ENCODE assay signal across 27 mouse cellular contexts in the genomic region with DNA sequence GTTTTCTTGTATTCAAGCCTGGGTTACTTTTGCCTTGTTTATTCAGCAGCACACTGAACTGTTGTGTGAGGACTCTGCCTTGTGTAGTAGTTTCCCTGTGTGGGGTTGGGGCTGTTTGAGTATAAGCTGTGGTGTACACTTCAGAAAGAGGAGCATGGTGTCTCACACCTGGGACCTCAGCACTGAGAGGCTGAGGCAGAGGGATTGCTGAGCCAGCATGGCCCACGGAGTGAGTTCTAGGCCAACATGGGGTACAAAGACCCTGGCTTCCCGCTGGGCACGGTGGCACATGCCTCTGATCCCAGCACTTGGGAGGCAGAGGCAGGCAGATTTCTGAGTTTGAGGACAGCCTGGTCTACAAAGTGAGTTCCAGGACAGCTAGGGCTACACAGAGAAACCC.
A peak's percentile ranks its signal among the peaks of the same experiment; 100 is the strongest.
DNase-seq lines count a peak whose midpoint lies in the region; ATAC-seq and TF ChIP-seq lines count a peak whose summit lies in the region.
"Had no signal": no experiment of that assay in that cellular context is flagged by ENCODE, and none has a peak within 500 bp of the region (broad histone marks: within the 10 kb centered on the region; RNA-seq: fewer than 3 reads in every experiment).

No protein-coding gene starts in this region.

- H3K9ac ChIP-seq in hindbrain, embryonic 12.5 days: 0 out of 2 replicates have a peak overlapping the region, but pooled peaks have one; percentile 18
- no peak overlapping the region for H3K9ac ChIP-seq in hindbrain, postnatal 0 days (replicated peaks; ENCODE audit: low read length)
- H3K9ac ChIP-seq: embryonic facial prominence, embryonic 12.5 days; embryonic facial prominence, embryonic 15.5 days; forebrain, postnatal 0 days; heart, embryonic 12.5 days; heart, embryonic 15.5 days; hindbrain, embryonic 14.5 days; intestine, embryonic 15.5 days had no signal

- H3K4me1 ChIP-seq in hindbrain, embryonic 12.5 days: no peaks in the 10 kb centered on the region
- H3K4me1 ChIP-seq in hindbrain, postnatal 0 days (ENCODE audit: insufficient read depth, low read length): no peaks in the 10 kb centered on the region
- peaks cover 44% of the 10 kb centered on the region for H3K4me1 ChIP-seq in spleen, adult 2 months (ENCODE audit: control insufficient read depth, insufficient read depth, insufficient read length)
- peaks cover 16% of the 10 kb centered on the region for H3K4me1 ChIP-seq in bone marrow, adult 2 months (ENCODE audit: control insufficient read depth, insufficient read depth, low read length)
- H3K4me1 ChIP-seq: embryonic facial prominence, embryonic 12.5 days; embryonic facial prominence, embryonic 15.5 days; hindbrain, embryonic 10.5 days had no signal

- TF ChIP-seq CTCF in hindbrain, postnatal 0 days (IDR thresholded peaks at IDR 0.05; ENCODE audit: low read depth): no peak
- TF ChIP-seq CTCF in spleen, adult 2 months (IDR thresholded peaks at IDR 0.05; ENCODE audit: extremely low read depth, insufficient read depth, insufficient read length, insufficient replicate concordance): no peak
- TF ChIP-seq CTCF in bone marrow, adult 2 months (IDR thresholded peaks at IDR 0.05; ENCODE audit: control insufficient read depth, insufficient read depth, low read length): no peak

- H3K36me3 ChIP-seq in hindbrain, embryonic 12.5 days: peaks cover 40% of the 10 kb centered on the region
- H3K36me3 ChIP-seq in hindbrain, postnatal 0 days (ENCODE audit: insufficient read depth, low read length): peaks cover 13% of the 10 kb centered on the region; the same call in 1 of the 2 replicates
- H3K36me3 ChIP-seq in spleen, adult 2 months (ENCODE audit: control insufficient read depth, insufficient read depth, low read length): no peaks in the 10 kb centered on the region
- H3K36me3 ChIP-seq in macrophage (ENCODE audit: inconsistent target): no peaks in the 10 kb centered on the region

- H3K27ac ChIP-seq in hindbrain, embryonic 12.5 days: no peak overlapping the region
- no peak overlapping the region for H3K27ac ChIP-seq in hindbrain, postnatal 0 days
- H3K27ac ChIP-seq in spleen, adult 2 months (ENCODE audit: insufficient read depth, low read length): peak overlapping the region; percentile 82
- peak overlapping the region; percentile 64 for H3K27ac ChIP-seq in bone marrow, adult 2 months (ENCODE audit: control insufficient read depth, insufficient read depth, low read depth, low read length, poor library complexity)
- H3K27ac ChIP-seq in macrophage: peak overlapping the region; percentile 44; the same call in 1 of the 2 replicates
- H3K27ac ChIP-seq: embryonic facial prominence, embryonic 12.5 days; embryonic facial prominence, embryonic 15.5 days; heart, embryonic 15.5 days; hindbrain, embryonic 10.5 days; hindbrain, embryonic 14.5 days; intestine, embryonic 15.5 days had no signal

- no peak for ATAC-seq in hindbrain, embryonic 12.5 days (ENCODE audit: low FRiP score)
- ATAC-seq in hindbrain, postnatal 0 days: no peak
- ATAC-seq in monocyte, adult 5-6 weeks (replicated peaks; ENCODE audit: insufficient number of reproducible peaks, low FRiP score, low TSS enrichment, poor library complexity, severe bottlenecking): no peak
- ATAC-seq: forebrain, embryonic 14.5 days; forebrain, postnatal 0 days; intestine, embryonic 15.5 days had no signal

- no peaks in the 10 kb centered on the region for H3K9me3 ChIP-seq in hindbrain, embryonic 12.5 days (replicated peaks)
- H3K9me3 ChIP-seq in hindbrain, postnatal 0 days (ENCODE audit: low read length): no peaks in the 10 kb centered on the region
- H3K9me3 ChIP-seq: embryonic facial prominence, embryonic 12.5 days; embryonic facial prominence, embryonic 15.5 days; heart, embryonic 12.5 days; heart, embryonic 15.5 days; hindbrain, embryonic 10.5 days; intestine, embryonic 15.5 days had no signal

- no peaks in the 10 kb centered on the region for H3K27me3 ChIP-seq in hindbrain, embryonic 12.5 days
- H3K27me3 ChIP-seq in hindbrain, postnatal 0 days (ENCODE audit: insufficient read depth, low read length): no peaks in the 10 kb centered on the region
- no peaks in the 10 kb centered on the region for H3K27me3 ChIP-seq in spleen, adult 2 months (ENCODE audit: control insufficient read depth, insufficient read depth, low read length)
- H3K27me3 ChIP-seq: embryonic facial prominence, embryonic 12.5 days; embryonic facial prominence, embryonic 15.5 days; heart, embryonic 12.5 days; heart, embryonic 15.5 days; intestine, embryonic 15.5 days had no signal

- 91% methylated on average over 3 of the region's 3 CpGs for WGBS in hindbrain, embryonic 12.5 days
- WGBS in hindbrain, postnatal 0 days: 98% methylated on average over 3 of the region's 3 CpGs
- WGBS in spleen, adult 2 months: 90% methylated on average over 3 of the region's 3 CpGs
- 85% methylated on average over 3 of the region's 3 CpGs for WGBS in bone marrow, adult 2 months
- 95% methylated on average over 3 of the region's 3 CpGs for WGBS in macrophage (ENCODE audit: missing documents)

- DNase-seq in hindbrain, postnatal 0 days (ENCODE audit: low spot score): no peak
- no peak for DNase-seq in spleen, adult 2 months (ENCODE audit: low read depth in 1 of 2, low spot score in 2 of 2)
- no peak for DNase-seq in spleen, adult 18-20 months
- DNase-seq: adrenal gland, postnatal 10 days; adrenal gland, postnatal 36 days; cerebellum, adult 11 months; cerebellum, adult 2 months; cerebellum, adult 9-11 months; cerebellum, postnatal 25 days; forebrain, postnatal 0 days; gastrocnemius, adult 2 months; gastrocnemius, postnatal 14 days; heart, adult 18-20 months; heart, postnatal 10 days; heart, postnatal 36 days had no signal

- H3K4me2 ChIP-seq in hindbrain, embryonic 12.5 days (replicated peaks): no peak overlapping the region
- no peak overlapping the region for H3K4me2 ChIP-seq in hindbrain, postnatal 0 days (ENCODE audit: low read depth, low read length)
- H3K4me2 ChIP-seq: embryonic facial prominence, embryonic 12.5 days; embryonic facial prominence, embryonic 15.5 days; heart, embryonic 12.5 days; heart, embryonic 15.5 days; hindbrain, embryonic 14.5 days; intestine, embryonic 15.5 days had no signal

- no peaks in the 10 kb centered on the region for H3K79me2 ChIP-seq in macrophage (ENCODE audit: inconsistent target)

- TF ChIP-seq POLR2A in spleen, adult 2 months (IDR thresholded peaks at IDR 0.05; ENCODE audit: low read depth, low read length): no peak
- TF ChIP-seq POLR2A in bone marrow, adult 2 months (IDR thresholded peaks at IDR 0.05; ENCODE audit: borderline replicate concordance, control insufficient read depth, low read depth, low read length): no peak

- no peak overlapping the region for H3K4me3 ChIP-seq in hindbrain, embryonic 12.5 days
- no peak overlapping the region for H3K4me3 ChIP-seq in hindbrain, postnatal 0 days (ENCODE audit: low read length)
- no peak overlapping the region for H3K4me3 ChIP-seq in spleen, adult 2 months (ENCODE audit: extremely low read depth, insufficient read depth, insufficient read length)
- no peak overlapping the region for H3K4me3 ChIP-seq in bone marrow, adult 2 months (replicated peaks; ENCODE audit: control insufficient read depth, low read depth, low read length)
- H3K4me3 ChIP-seq in macrophage (ENCODE audit: inconsistent target): no peak overlapping the region
- H3K4me3 ChIP-seq: embryonic facial prominence, embryonic 12.5 days; embryonic facial prominence, embryonic 15.5 days; gastrocnemius, adult 2 months; heart, embryonic 12.5 days; heart, embryonic 15.5 days; hindbrain, embryonic 10.5 days; intestine, embryonic 15.5 days had no signal

Comparison
In these comparisons a context has a peak if more than half of its experiments do, and no peak if none do; other contexts are left out.
1. H3K27ac ChIP-seq: peak in spleen, adult 2 months (single experiment), bone marrow, adult 2 months (single experiment) and macrophage (single experiment); none in hindbrain, embryonic 12.5 days (single experiment) and hindbrain, postnatal 0 days (single experiment).